Mouse (Mus musculus): ENCODE data around the gene 2310022B05Rik. TPM values are rescaled to one million over a fixed set of nuclear protein-coding genes. Genes with fewer than 3 reads are reported as not detected.

Gene 2310022B05Rik
- polyA plus RNA-seq, 1 experiment from 2014 or later, result 5.6 TPM

DNA sequence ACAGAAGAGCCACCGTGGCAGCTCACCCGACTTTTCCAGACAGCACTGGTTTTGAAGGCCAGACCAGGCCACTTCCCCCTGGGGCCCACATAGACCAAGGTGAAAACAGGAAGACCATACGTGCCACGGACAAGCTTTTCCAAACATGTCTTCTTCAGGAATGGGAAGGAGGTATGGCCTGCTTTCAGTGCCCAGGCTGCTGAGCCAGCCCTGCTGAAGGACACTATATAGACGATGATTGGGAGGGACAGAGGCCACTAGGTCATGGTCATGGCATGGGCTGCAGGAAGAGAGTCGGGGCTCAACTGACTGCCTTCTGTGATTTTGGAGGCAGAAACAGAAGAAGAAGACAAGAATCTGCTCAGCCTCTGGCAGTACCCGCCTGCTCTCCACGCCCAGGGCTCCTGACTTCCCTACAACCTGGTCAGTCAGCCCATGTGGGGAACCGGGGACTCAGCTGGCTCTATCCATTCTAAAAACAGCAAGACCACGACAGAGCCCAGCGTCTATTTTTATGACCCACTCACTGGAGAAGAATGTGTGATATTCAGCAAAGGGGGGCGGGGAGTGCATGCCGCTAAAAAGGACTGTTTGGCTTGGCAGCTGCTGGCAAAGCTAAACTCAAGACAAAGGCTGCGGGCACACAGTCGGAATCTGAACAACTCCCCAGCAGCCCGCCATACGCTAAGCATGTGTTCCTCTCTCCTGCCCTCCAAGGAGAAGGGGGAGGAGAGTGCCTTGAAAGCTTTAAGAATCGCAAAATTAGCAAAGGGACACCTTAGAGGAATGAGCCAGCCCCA lies 19.4 kb downstream of the 2310022B05Rik start:
- no peaks in the 10 kb centered on the region for H3K36me3 ChIP-seq (ENCODE audit: inconsistent target)
- no peak overlapping the region for H3K4me3 ChIP-seq (ENCODE audit: inconsistent target)
- WGBS (ENCODE audit: missing documents), result 81% methylated on average over 17 of the region's 18 CpGs
- no peaks in the 10 kb centered on the region for H3K79me2 ChIP-seq (ENCODE audit: inconsistent target)
- H3K27ac ChIP-seq, result no peak overlapping the region

DNA sequence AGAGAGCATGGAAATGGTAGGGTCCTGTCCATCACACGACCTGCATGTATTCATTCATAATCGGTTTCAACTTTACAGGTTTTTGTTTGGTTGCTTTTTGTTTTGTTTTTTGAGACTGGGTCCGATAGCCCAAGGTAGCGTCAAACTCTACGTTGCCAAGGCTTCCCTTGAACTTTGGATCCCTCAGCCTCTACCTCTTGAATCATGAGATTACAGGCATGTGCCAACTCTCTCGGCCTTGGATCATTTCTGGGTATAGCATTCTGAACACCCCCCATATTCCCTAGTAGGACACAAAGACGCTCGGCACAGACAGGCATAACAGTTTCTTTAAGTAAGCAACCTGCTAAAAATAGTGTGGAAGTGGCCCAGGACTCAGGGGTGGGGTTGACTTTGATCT lies 21.6 kb downstream of the 2310022B05Rik start:
- WGBS (ENCODE audit: missing documents), result 92% methylated on average over 8 of the region's 8 CpGs
- no peaks in the 10 kb centered on the region for H3K79me2 ChIP-seq (ENCODE audit: inconsistent target)
- H3K36me3 ChIP-seq (ENCODE audit: inconsistent target), result no peaks in the 10 kb centered on the region
- no peak overlapping the region for H3K27ac ChIP-seq
- no peak overlapping the region for H3K4me3 ChIP-seq (ENCODE audit: inconsistent target)

DNA sequence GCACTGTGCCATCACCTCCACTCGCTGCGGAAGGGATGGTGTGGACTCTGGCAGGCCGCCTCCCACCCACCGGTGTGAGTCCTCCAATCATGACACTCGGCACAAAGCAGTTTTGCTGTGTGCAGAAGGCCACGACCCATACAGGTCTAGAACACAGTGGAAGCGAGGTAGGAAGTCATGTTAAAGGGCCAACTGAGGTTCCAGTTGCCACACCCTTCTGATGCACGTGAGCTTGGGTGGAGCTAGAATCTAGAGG lies 28.0 kb downstream of the 2310022B05Rik start:
- H3K4me3 ChIP-seq (ENCODE audit: inconsistent target), result no peak overlapping the region
- no peaks in the 10 kb centered on the region for H3K79me2 ChIP-seq (ENCODE audit: inconsistent target)
- H3K27ac ChIP-seq, result no peak overlapping the region
- no peaks in the 10 kb centered on the region for H3K36me3 ChIP-seq (ENCODE audit: inconsistent target)
- 92% methylated on average over 8 of the region's 8 CpGs for WGBS (ENCODE audit: missing documents)

DNA sequence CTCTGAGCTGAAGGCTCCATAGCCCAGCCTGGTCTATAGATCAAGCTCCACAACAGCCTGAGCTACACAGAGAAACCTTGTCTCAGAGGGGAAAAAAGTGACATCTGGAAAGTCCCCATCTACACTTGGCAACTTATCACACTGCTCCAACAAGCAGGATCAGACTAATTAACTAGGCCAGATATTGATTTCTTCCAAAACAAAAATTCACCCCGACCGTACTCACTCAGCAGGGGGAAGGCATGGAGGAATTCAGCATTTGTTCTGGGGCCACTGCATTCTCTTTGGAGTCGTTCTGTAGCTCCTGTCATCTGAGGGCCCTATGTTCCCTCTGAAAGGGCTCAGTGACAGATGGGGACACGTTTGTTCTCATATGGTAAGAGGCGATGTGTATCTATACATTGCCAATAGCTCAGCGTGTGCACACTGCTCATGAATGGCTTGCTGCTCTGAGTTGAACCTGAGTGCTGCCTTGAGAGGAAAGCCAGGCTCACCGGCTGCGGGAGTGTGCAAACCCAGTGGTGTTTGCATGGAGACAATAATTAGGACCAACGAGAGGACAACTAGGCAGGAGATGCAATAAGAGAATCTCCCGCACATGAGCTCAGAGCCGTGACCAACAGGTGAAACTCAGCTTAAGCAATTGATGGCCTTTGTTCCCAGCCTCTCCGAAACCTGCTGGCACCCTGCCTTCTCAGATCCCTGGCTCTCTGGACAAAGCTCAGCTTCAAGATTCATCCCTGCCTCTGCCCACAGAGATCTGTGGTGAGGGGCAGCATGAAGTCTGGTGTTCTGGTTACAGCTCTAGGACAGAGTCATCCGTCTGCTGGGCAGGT lies 28.5 kb downstream of the 2310022B05Rik start:
- Histone ChIP-seq H3K36me3 (ENCODE audit: inconsistent target) (no peaks in the 10 kb centered on the region), H3K27ac (no peak overlapping the region), H3K4me3 (ENCODE audit: inconsistent target) (no peak overlapping the region), H3K79me2 (ENCODE audit: inconsistent target) (no peaks in the 10 kb centered on the region)
- WGBS (ENCODE audit: missing documents), result 94% methylated on average over 11 of the region's 13 CpGs

DNA sequence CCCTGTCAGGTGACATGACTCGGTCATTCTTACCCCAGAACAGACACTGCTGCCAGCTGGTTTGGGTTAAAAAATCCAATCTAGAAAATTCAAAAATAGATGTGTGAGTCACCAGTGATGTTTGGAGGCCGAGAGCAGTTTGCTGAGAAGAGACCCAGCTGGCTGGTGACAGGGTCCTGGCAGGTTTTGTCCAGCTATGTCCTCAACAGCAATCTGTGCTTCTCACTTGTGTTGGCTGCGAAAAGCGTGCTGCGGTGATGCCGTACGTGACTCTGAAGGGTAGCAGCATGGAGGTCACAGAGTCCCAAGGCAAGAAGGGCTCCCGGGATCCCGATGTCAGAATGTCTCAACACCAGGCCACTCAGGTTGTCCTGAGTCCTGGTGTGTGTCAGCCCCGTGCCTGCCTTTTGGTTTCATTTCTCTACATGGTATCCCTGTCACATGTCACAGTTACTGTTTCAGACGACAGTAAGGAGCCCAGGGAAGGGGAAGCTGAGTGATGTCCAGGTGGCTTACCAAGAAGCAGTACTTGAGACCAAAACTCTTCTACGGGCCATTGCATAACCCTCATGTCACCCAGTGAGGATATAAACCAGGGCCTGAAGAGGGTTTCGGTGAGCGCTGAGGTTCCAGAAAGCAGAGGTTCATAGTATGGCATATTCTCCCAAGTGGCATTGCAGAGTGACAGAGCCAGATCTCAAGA lies 30.0 kb downstream of the 2310022B05Rik start:
- H3K4me3 ChIP-seq (ENCODE audit: inconsistent target), result no peak overlapping the region
- H3K79me2 ChIP-seq (ENCODE audit: inconsistent target), result no peaks in the 10 kb centered on the region
- WGBS (ENCODE audit: missing documents), result 70% methylated on average over 14 of the region's 14 CpGs
- no peak overlapping the region for H3K27ac ChIP-seq
- no peaks in the 10 kb centered on the region for H3K36me3 ChIP-seq (ENCODE audit: inconsistent target)

DNA sequence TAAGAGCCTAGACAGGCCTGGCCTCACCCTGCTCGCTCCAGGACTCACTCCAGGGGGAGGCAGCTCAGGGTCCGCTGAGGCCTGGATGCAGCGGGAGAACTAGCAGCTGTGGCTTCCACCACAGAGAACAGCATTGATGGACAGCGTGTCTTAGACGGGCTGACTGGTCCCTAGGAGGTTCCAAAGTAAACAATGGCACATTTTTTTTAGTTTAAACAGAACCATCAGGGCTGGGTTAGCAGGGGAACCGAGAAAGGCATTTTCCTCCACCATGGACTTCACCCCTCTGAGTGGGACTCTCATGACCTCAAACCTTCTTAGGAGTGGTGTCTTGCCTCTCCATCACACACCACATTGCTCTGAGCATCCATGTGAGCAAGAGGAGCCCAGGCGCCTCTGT lies 31.2 kb downstream of the 2310022B05Rik start:
- Histone ChIP-seq H3K27ac (no peak overlapping the region), H3K36me3 (ENCODE audit: inconsistent target) (no peaks in the 10 kb centered on the region), H3K4me3 (ENCODE audit: inconsistent target) (no peak overlapping the region), H3K79me2 (ENCODE audit: inconsistent target) (no peaks in the 10 kb centered on the region)
- 78% methylated on average over 7 of the region's 7 CpGs for WGBS (ENCODE audit: missing documents)

DNA sequence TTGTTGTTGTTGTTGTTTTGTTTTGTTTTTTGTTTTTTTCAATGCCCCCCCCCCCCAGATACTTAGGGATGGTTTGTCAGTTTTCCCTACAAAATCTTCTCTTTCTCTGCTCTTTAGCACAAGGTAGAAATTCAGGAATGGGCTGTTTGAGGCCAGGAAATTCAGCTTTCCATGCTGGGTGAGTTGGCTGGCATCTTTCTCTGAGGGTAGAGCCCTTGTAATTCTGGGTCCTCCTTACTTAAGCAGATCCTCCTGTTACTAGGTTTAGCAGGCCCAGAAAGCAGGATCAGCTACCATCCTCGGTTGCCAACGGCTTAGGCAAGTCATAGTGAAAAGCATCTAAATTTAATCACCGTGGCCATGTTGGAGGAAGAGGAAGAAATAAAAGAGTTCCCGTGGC lies 32.3 kb downstream of the 2310022B05Rik start:
- H3K27ac ChIP-seq, result no peak overlapping the region
- no peaks in the 10 kb centered on the region for H3K36me3 ChIP-seq (ENCODE audit: inconsistent target)
- no peak overlapping the region for H3K4me3 ChIP-seq (ENCODE audit: inconsistent target)

DNA sequence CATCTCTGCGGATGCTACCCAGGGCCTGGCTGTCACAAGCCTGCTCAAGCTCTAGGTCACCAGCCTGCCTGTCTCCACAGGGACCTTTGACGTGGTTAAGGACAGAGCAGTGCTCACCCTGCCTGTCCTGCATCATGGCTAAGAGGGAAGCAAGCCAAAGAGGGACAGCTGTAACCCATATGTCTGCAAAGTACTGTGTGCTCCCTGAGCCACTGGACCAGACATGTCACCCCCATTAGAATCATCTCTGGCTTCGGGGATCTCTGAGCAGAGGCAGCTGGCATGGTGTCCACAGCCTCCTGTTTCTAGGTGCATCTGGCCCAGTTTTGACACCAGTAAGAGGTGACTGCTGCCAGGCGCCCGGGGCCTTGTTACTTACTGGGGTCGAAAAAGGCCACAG lies 32.7 kb downstream of the 2310022B05Rik start:
- no peaks in the 10 kb centered on the region for H3K79me2 ChIP-seq (ENCODE audit: inconsistent target)

More for the DNA sequence above, 32.3 kb downstream of the 2310022B05Rik start:
- H3K79me2 ChIP-seq (ENCODE audit: inconsistent target), result no peaks in the 10 kb centered on the region
- 41% methylated on average over 4 of the region's 4 CpGs for WGBS (ENCODE audit: missing documents)

DNA sequence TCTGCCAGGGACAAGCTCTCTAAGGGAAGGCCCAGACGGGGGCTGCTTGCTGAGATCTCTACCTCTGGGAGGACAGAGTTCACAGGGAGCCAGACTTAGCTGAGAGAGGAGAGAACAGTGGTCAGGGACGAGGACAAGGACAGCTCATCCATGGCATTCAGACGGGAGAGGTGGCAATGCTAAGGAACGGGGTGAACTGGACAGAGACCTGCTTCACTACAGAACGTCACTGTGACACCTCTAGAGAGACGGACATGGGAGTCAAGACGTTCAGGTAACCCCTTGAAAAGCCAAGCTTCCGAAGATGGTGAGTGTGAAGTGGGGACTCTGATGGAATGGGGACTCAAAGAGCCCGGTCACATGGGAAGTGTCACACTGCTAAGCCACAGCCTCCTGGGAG lies 36.9 kb downstream of the 2310022B05Rik start:
- WGBS (ENCODE audit: missing documents), result 94% methylated on average over 9 of the region's 9 CpGs
- no peaks in the 10 kb centered on the region for H3K36me3 ChIP-seq (ENCODE audit: inconsistent target)
- no peak overlapping the region for H3K27ac ChIP-seq
- H3K79me2 ChIP-seq (ENCODE audit: inconsistent target), result no peaks in the 10 kb centered on the region
- H3K4me3 ChIP-seq (ENCODE audit: inconsistent target), result no peak overlapping the region

More for the DNA sequence above, 32.7 kb downstream of the 2310022B05Rik start:
- H3K27ac ChIP-seq, result no peak overlapping the region
- H3K36me3 ChIP-seq (ENCODE audit: inconsistent target), result no peaks in the 10 kb centered on the region
- WGBS (ENCODE audit: missing documents), result 86% methylated on average over 6 of the region's 6 CpGs
- no peak overlapping the region for H3K4me3 ChIP-seq (ENCODE audit: inconsistent target)

DNA sequence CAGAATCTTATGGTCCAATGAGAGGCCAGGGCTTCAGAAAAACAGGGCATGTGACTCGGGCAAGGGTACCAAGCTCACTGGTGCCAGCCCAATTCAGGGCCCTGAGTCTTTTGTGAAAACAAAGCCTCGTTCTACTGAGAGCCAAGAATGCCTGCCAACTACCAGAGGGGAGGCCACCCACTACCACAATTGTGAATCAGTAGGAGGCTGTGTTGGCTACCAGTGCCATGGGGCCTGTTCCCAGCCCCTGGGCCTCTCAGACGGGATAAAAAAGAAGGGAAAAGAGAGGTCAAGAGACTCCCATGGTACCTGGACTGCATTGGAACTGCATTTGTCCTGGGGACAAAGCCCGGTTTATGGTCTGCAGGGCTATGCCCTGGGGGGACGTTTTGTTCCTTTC lies 41.9 kb downstream of the 2310022B05Rik start:
- Histone ChIP-seq H3K36me3 (ENCODE audit: inconsistent target) (no peaks in the 10 kb centered on the region), H3K27ac (no peak overlapping the region), H3K79me2 (ENCODE audit: inconsistent target) (no peaks in the 10 kb centered on the region), H3K4me3 (ENCODE audit: inconsistent target) (no peak overlapping the region)
- 84% methylated on average over 5 of the region's 5 CpGs for WGBS (ENCODE audit: missing documents)

DNA sequence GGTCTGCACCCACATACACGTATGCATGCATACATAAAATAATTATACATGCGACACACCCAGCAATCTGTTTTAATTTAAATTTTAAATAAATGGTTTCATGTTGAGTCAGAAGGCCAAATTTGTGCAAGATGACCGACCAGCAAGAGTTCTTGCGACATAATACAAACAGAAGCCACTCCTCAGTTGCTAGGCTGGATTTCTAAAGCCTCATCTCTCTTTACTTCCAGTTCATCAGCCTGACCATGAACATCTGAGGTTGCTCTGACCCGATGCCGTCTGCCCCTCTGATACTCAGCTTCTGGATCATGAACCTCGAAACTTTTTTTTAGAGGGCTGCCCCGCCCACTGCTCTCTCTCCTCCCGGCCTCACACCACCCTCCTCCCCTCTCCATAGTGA lies 44.9 kb downstream of the 2310022B05Rik start:
- H3K27ac ChIP-seq, result peak overlapping the region; percentile 3; the same call in 1 of the 2 replicates
- H3K36me3 ChIP-seq (ENCODE audit: inconsistent target), result no peaks in the 10 kb centered on the region
- 28% methylated on average over 9 of the region's 9 CpGs for WGBS (ENCODE audit: missing documents)
- H3K79me2 ChIP-seq (ENCODE audit: inconsistent target), result no peaks in the 10 kb centered on the region
- H3K4me3 ChIP-seq (ENCODE audit: inconsistent target), result no peak overlapping the region

DNA sequence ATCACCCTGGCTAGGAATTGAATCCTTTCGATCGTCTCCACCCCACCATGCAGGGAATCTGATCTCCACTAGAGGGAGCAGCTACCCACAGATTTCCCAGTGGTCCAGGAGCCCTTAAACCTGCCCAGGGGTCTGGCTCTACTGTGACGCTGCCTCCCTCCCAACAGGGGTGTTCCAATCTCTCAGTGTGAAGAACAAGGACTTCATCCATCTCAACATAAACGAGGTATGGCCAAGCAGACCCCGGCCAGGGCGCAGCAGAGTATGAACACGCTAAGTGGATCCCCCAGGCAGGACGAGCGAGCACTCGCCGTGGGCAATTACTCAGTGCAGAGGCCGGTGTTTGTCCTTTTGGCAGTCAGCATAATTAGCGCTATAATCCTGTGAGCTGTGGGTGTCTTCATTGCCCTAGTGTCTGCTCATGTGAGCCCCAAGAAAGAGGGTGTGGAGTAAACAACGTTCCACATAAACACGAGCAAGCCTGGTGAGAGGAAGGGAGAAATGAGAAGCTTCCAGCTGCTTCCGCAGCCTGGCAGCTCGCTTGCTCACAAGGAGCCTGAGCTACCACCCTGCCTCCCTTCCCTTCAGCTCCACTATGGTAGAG lies 45.8 kb downstream of the 2310022B05Rik start:
- Histone ChIP-seq H3K36me3 (ENCODE audit: inconsistent target) (no peaks in the 10 kb centered on the region), H3K4me3 (ENCODE audit: inconsistent target) (peak overlapping the region; percentile 23), H3K27ac (peak overlapping the region; percentile 3), H3K79me2 (ENCODE audit: inconsistent target) (no peaks in the 10 kb centered on the region)
- WGBS (ENCODE audit: missing documents), result 8% methylated on average over 17 of the region's 17 CpGs

DNA sequence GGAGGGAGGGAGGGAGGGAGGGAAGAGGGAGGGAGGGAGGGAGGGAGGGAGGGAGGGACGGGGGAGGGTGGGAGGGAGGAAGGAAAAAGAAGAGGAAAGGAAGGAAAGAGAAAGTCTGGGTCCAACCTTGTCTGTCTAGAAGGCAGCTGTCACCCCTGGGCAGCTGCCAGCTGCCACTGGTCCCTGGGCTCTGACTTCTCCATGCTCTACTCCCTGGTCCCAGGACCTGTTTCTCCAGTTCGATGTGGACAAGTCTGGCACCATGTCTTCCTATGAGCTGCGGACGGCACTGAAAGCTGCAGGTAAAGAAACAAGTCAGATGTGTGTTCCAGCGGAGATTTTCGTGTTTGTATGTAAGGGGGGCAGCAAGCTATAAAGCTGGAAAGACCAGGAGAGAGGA lies 48.8 kb downstream of the 2310022B05Rik start:
- WGBS (ENCODE audit: missing documents), result 84% methylated on average over 5 of the region's 6 CpGs
- Histone ChIP-seq H3K27ac (no peak overlapping the region), H3K36me3 (ENCODE audit: inconsistent target) (no peaks in the 10 kb centered on the region), H3K4me3 (ENCODE audit: inconsistent target) (no peak overlapping the region), H3K79me2 (ENCODE audit: inconsistent target) (no peaks in the 10 kb centered on the region)

DNA sequence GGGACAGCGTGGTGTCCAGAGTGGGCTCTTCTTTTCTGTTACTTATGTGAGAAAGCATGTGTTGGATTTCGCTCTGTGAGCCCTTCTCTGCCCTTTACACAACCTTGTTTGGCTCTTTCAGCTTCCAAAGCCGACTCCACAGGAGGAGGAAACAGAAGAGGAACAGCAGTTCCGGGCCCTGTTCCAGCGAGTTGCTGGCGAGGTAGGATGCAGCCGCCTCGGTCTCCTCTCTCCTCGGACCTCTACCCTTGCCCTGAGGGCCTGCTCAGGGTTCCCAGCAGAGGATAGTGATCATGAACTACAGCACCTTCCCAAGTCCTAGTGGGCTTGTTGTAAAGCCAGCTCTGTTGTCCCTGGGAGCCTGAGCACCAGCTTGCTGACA lies 54.2 kb downstream of the 2310022B05Rik start:
- Histone ChIP-seq H3K4me3 (ENCODE audit: inconsistent target) (no peak overlapping the region), H3K27ac (no peak overlapping the region), H3K36me3 (ENCODE audit: inconsistent target) (no peaks in the 10 kb centered on the region), H3K79me2 (ENCODE audit: inconsistent target) (no peaks in the 10 kb centered on the region)
- 78% methylated on average over 9 of the region's 9 CpGs for WGBS (ENCODE audit: missing documents)

Data from macrophage (primary cell).